Mouse (Mus musculus): Measurements from ENCODE around the gene Brd9. TPM values are rescaled to one million over a fixed set of nuclear protein-coding genes. Genes with fewer than 3 reads are reported as not detected.

Brd9 gene
- total and polyA plus RNA-seq, 2 experiments: 8.0 to 9.1 TPM

DNA sequence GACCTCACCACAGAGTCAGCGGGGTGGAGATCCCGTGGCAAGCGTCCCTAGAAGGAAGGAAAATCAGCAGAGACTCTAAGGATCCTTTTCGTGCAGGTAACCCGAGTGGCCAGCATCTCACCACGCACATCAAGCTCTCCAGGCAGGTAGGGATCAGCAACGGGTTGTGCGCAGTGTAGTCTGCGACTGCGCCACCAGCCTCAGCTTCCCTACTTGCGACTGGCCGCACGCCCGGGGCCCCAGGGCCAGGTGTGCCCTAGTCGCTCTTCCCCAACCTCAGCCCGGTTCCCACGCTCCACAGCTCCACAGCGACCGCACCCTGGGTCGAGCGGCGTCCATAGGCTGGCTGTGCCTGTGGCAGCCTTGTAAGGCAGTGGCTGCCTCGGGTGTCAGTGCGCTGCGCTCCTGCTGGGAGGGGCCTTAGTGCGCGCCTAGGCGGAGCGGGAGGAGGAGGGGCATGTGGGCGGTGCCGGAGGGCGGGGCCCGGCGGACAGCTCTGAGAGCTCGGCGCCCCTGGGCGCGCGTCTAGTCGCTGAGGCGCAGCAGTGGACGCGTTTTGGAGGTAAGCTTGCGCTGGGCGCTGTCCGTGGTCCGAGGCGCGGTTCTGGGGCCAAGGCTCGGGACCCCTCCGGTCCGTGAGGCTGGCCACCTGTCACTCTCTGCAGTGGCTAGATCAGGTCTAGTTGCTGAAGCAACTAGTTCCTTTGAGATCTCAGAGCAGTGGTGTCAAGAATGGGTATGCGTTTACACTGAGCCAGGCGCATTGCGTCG lies 71.5 kb downstream of the Brd9 start, which contains the start of gene Tppp:
Tppp (plus strand) TSS at position 460 of the 771 bp plus-strand sequence.
- peak within 1 kb of the TSS; percentile 85 for H3K9ac ChIP-seq (ENCODE audit: low read depth, low read length)
- peak; percentile 91 for TF ChIP-seq POLR2A (IDR thresholded peaks at IDR 0.05; ENCODE audit: extremely low read depth, insufficient read depth, low read length)
- no peak for TF ChIP-seq CTCF (IDR thresholded peaks at IDR 0.05; ENCODE audit: low read depth, low read length)
- DNase-seq (ENCODE audit: extremely low read depth, low read depth, low spot score): peak; percentile 81
- H3K4me1 ChIP-seq (ENCODE audit: control insufficient read depth, insufficient read depth, low read length): peaks cover 6% of the 10 kb centered on the region; the same call in 1 of the 2 replicates
- peak within 1 kb of the TSS; percentile 75 for H3K4me3 ChIP-seq (ENCODE audit: insufficient read depth, low read depth, low read length)
- H3K27me3 ChIP-seq (ENCODE audit: control insufficient read depth, insufficient read depth, low read length): no peaks in the 10 kb centered on the region
- peaks cover 20% of the 10 kb centered on the region for H3K79me2 ChIP-seq (ENCODE audit: control insufficient read depth, insufficient read depth, low read length)
- H3K27ac ChIP-seq (replicated peaks; ENCODE audit: insufficient read depth, low read depth, low read length): peak within 1 kb of the TSS; percentile 30
- no peaks in the 10 kb centered on the region for H3K36me3 ChIP-seq (ENCODE audit: control insufficient read depth, insufficient read depth, low read length)
- WGBS: under 1% methylated on average over 56 of the region's 56 CpGs

GRCm38 (mm10) chr13:74009791-74010614 lies 72.4 kb downstream of the Brd9 start:
- DNase-seq (ENCODE audit: extremely low read depth, low read depth, low spot score): peak; percentile 54
- H3K27me3 ChIP-seq (ENCODE audit: control insufficient read depth, insufficient read depth, low read length): no peaks in the 10 kb centered on the region
- WGBS: 4% methylated on average over 55 of the region's 55 CpGs
- no peaks in the 10 kb centered on the region for H3K36me3 ChIP-seq (ENCODE audit: control insufficient read depth, insufficient read depth, low read length)
- H3K79me2 ChIP-seq (ENCODE audit: control insufficient read depth, insufficient read depth, low read length): peaks cover 24% of the 10 kb centered on the region
- peak overlapping the region; percentile 75 for H3K4me3 ChIP-seq (ENCODE audit: insufficient read depth, low read depth, low read length)
- peak overlapping the region; percentile 30 for H3K27ac ChIP-seq (replicated peaks; ENCODE audit: insufficient read depth, low read depth, low read length)
- TF ChIP-seq CTCF (IDR thresholded peaks at IDR 0.05; ENCODE audit: low read depth, low read length) (no peak), POLR2A (IDR thresholded peaks at IDR 0.05; ENCODE audit: extremely low read depth, insufficient read depth, low read length) (no peak)
- peaks cover 6% of the 10 kb centered on the region; the same call in 1 of the 2 replicates for H3K4me1 ChIP-seq (ENCODE audit: control insufficient read depth, insufficient read depth, low read length)
- H3K9ac ChIP-seq (ENCODE audit: low read depth, low read length): peak overlapping the region; percentile 76

Other genes with a start within 250 kb of the Brd9 start
- gene Slc6a19, start 232.9 kb upstream of the Brd9 start, total RNA-seq (2014; rRNA removed): 0.13 and 0.28 TPM in 2 replicates
- gene Slc6a19, start 232.9 kb upstream of the Brd9 start, polyA plus RNA-seq (2012; rRNA removed): 0.31 and 0.33 TPM in 2 replicates
- gene Slc12a7, start 204.7 kb upstream of the Brd9 start, total RNA-seq (2014; rRNA removed): 38.0 and 48.6 TPM in 2 replicates
- gene Slc12a7, start 204.7 kb upstream of the Brd9 start, polyA plus RNA-seq (2012; rRNA removed): 69.9 and 91.0 TPM in 2 replicates
- 0.09 and 0.34 TPM in 2 replicates for gene Nkd2, start 90.2 kb upstream of the Brd9 start, total RNA-seq (2014; rRNA removed)
- gene Nkd2, start 90.2 kb upstream of the Brd9 start, polyA plus RNA-seq (2012; rRNA removed): 0.34 and 0.83 TPM in 2 replicates
- gene Trip13, start within 50 bp of the Brd9 start, total RNA-seq (2014; rRNA removed): 0.37 and 1.2 TPM in 2 replicates
- 0.20 and 0.24 TPM in 2 replicates for gene Trip13, start within 50 bp of the Brd9 start, polyA plus RNA-seq (2012; rRNA removed)
- not detected in 2 replicates for gene Zdhhc11, start 26.0 kb downstream of the Brd9 start, total RNA-seq (2014; rRNA removed)
- not detected in 2 replicates for gene Zdhhc11, start 26.0 kb downstream of the Brd9 start, polyA plus RNA-seq (2012; rRNA removed)
- gene Tppp, start 71.6 kb downstream of the Brd9 start, total RNA-seq (2014; rRNA removed): 7.9 and 9.8 TPM in 2 replicates
- 2.7 and 2.9 TPM in 2 replicates for gene Tppp, start 71.6 kb downstream of the Brd9 start, polyA plus RNA-seq (2012; rRNA removed)
- 0.46 and 0.60 TPM in 2 replicates for gene Cep72, start 124.5 kb downstream of the Brd9 start, total RNA-seq (2014; rRNA removed)
- 0.37 and 1.2 TPM in 2 replicates for gene Cep72, start 124.5 kb downstream of the Brd9 start, polyA plus RNA-seq (2012; rRNA removed)
- 0.09 TPM in 1 of 2 replicates, not detected in the other for gene Slc9a3, start 183.6 kb downstream of the Brd9 start, total RNA-seq (2014; rRNA removed)
- gene Slc9a3, start 183.6 kb downstream of the Brd9 start, polyA plus RNA-seq (2012; rRNA removed): 0.04 and 0.07 TPM in 2 replicates

Data from liver, adult 2 months (tissue).